Mouse (Mus musculus): Measurements from ENCODE around the gene Cacul1.

Gene Cacul1

GRCm38 (mm10) chr19:60530171-60530570 is 50.7 kb downstream of the Cacul1 start:
- no peak for DNase-seq (ENCODE audit: low spot score)

- no peak for DNase-seq (ENCODE audit: low spot score)
These were observed 51.5 kb downstream of the Cacul1 start for GRCm38 (mm10) chr19:60529302-60529701.

- DNase-seq (ENCODE audit: low spot score) = no peak
These were observed 52.2 kb downstream of the Cacul1 start for GRCm38 (mm10) chr19:60528602-60529001.

- DNase-seq (ENCODE audit: low spot score) = no peak
These were observed 53.9 kb downstream of the Cacul1 start for GRCm38 (mm10) chr19:60526876-60527275.

- no peak for DNase-seq (ENCODE audit: low spot score)
These were observed 55.7 kb downstream of the Cacul1 start for GRCm38 (mm10) chr19:60525086-60525485.

- no peak for DNase-seq (ENCODE audit: low spot score)
These were observed 56.1 kb downstream of the Cacul1 start for GRCm38 (mm10) chr19:60524678-60525077.

GRCm38 (mm10) chr19:60520131-60520530 is 60.7 kb downstream of the Cacul1 start:
- no peak for DNase-seq (ENCODE audit: low spot score)

GRCm38 (mm10) chr19:60515064-60515463 is 65.8 kb downstream of the Cacul1 start:
- no peak for DNase-seq (ENCODE audit: low spot score)

GRCm38 (mm10) chr19:60513431-60513830 is 67.4 kb downstream of the Cacul1 start:
- no peak for DNase-seq (ENCODE audit: low spot score)

- DNase-seq (ENCODE audit: low spot score) = no peak
These were observed 80.6 kb downstream of the Cacul1 start for GRCm38 (mm10) chr19:60500209-60500608.

- DNase-seq (ENCODE audit: low spot score) = no peak
These were observed 83.7 kb downstream of the Cacul1 start for GRCm38 (mm10) chr19:60497171-60497570.

GRCm38 (mm10) chr19:60495772-60496171 is 85.1 kb downstream of the Cacul1 start:
- DNase-seq (ENCODE audit: low spot score) = no peak

- no peak for DNase-seq (ENCODE audit: low spot score)
These were observed 91.3 kb downstream of the Cacul1 start for GRCm38 (mm10) chr19:60489566-60489965.

- DNase-seq (ENCODE audit: low spot score) = no peak
These were observed 95.6 kb downstream of the Cacul1 start for GRCm38 (mm10) chr19:60485261-60485660.

- no peak for DNase-seq (ENCODE audit: low spot score)
These were observed 102.0 kb downstream of the Cacul1 start for GRCm38 (mm10) chr19:60478859-60479258.

- no peak for DNase-seq (ENCODE audit: low spot score)
These were observed 103.0 kb downstream of the Cacul1 start for GRCm38 (mm10) chr19:60477788-60478187.
